Mouse (Mus musculus) myocyte (in vitro differentiated cells): ENCODE results near the gene Rnf186.

Source experiments
- CEBPB ChIP-seq: IDR thresholded peaks from 2 replicates; pipeline ENCODE4 v1.6.1; 2011; ENCODE audit warnings: mild to moderate bottlenecking, moderate library complexity; ENCODE audit not compliant: poor library complexity, insufficient read depth, severe bottlenecking
- E2F4 ChIP-seq: IDR thresholded peaks from one replicate; pipeline ENCODE4 v1.6.1; 2011; ENCODE audit warnings: mild to moderate bottlenecking, control low read depth, moderate library complexity; ENCODE audit not compliant: insufficient read depth
- MAX ChIP-seq: IDR thresholded peaks from one replicate; pipeline ENCODE4 v1.6.1; 2011; ENCODE audit warnings: low read depth, mild to moderate bottlenecking, control low read depth
- MYOD1 ChIP-seq, 3 experiments: IDR thresholded peaks; one replicate each; pipeline ENCODE4 v1.6.1; 2011; ENCODE audit warnings: control low read depth in 2 of 3, low read depth in 2 of 3, mild to moderate bottlenecking in 2 of 3, moderate library complexity in 1 of 3; ENCODE audit not compliant: insufficient read length in 2 of 3, control insufficient read depth in 1 of 3
- MYOG ChIP-seq, 3 experiments: IDR thresholded peaks; one replicate each; pipeline ENCODE4 v1.6.1; 2011; ENCODE audit warnings: control low read depth in 2 of 3, low read depth in 2 of 3, mild to moderate bottlenecking in 2 of 3; ENCODE audit not compliant: insufficient read length in 2 of 3, control insufficient read depth in 1 of 3, insufficient read depth in 1 of 3
- POLR2A ChIP-seq: IDR thresholded peaks from one replicate; pipeline ENCODE4 v1.6.1; 2011; ENCODE audit warnings: low read depth, mild to moderate bottlenecking, control low read depth, moderate library complexity; ENCODE audit not compliant: insufficient read length
- POLR2AphosphoS2 ChIP-seq: IDR thresholded peaks from one replicate; pipeline ENCODE4 v1.6.1; 2011; ENCODE audit warnings: low read depth, control low read depth; ENCODE audit not compliant: insufficient read length
- REST ChIP-seq: IDR thresholded peaks from one replicate; pipeline ENCODE4 v1.6.1; 2011; ENCODE audit warnings: mild to moderate bottlenecking, control low read depth, moderate library complexity; ENCODE audit not compliant: insufficient read depth, insufficient read length
- SRF ChIP-seq: IDR thresholded peaks from one replicate; pipeline ENCODE4 v1.6.1; 2011; ENCODE audit warnings: low read depth; ENCODE audit not compliant: control insufficient read depth, insufficient read length
- TCF12 ChIP-seq: IDR thresholded peaks from one replicate; pipeline ENCODE4 v1.6.1; 2011; ENCODE audit warnings: mild to moderate bottlenecking, control low read depth; ENCODE audit not compliant: poor library complexity, insufficient read depth, severe bottlenecking
- USF1 ChIP-seq: IDR thresholded peaks from one replicate; pipeline ENCODE4 v1.6.1; 2011; ENCODE audit warnings: low read depth, mild to moderate bottlenecking, control low read depth, moderate library complexity

GRCm38 (mm10) chr4:138998611-138999010 lies 31.7 kb downstream of the Rnf186 start:
- TF ChIP-seq POLR2A (no peak), SRF (no peak), USF1 (no peak), REST (no peak), MYOD1 (IDR thresholded peaks at IDR 0.05; ENCODE audit: control insufficient read depth in 1 of 3, insufficient read length in 2 of 3, low read depth in 2 of 3) (no peak), MYOG (IDR thresholded peaks at IDR 0.05; ENCODE audit: control insufficient read depth in 1 of 3, insufficient read depth in 1 of 3, insufficient read length in 2 of 3, low read depth in 2 of 3) (no peak), CEBPB (no peak), MAX (no peak), POLR2AphosphoS2 (no peak), E2F4 (no peak), TCF12 (no peak)
